Mouse (Mus musculus): ENCODE data around the gene Cct8.

- TF ChIP-seq CTCF (IDR thresholded peaks at IDR 0.05; ENCODE audit: low read depth) (no peak), EP300 (optimal IDR thresholded peaks at IDR 0.05) (no peak)
Measured at GRCm38 (mm10) chr16:87470579-87470978, 25.1 kb downstream of the Cct8 start.

Measured in stomach, postnatal 0 days (tissue).